Mouse (Mus musculus) cerebellum, adult 2 months (tissue): ENCODE results near the gene Cltb.
A peak's percentile ranks its signal among the peaks of the same experiment; 100 is the strongest.

Source experiments
- CTCF ChIP-seq: fragments of 200-500 bp; IDR thresholded peaks from 2 replicates; pipeline ENCODE4 v1.5.1; 2011; ENCODE audit warnings: low read depth, mild to moderate bottlenecking, control low read depth, low read length, moderate library complexity, borderline replicate concordance; ENCODE audit not compliant: insufficient read depth
- POLR2A ChIP-seq: fragments of 200-500 bp; IDR thresholded peaks from 2 replicates; pipeline ENCODE4 v1.6.1; 2011; ENCODE audit warnings: low read length, control low read depth, borderline replicate concordance; ENCODE audit not compliant: insufficient read depth

GRCm38 (mm10) chr13:54556796-54557195, 54.3 kb downstream of the Cltb start:
- TF ChIP-seq CTCF (no peak), POLR2A (0 out of 2 replicates have a peak, but pooled peaks have one; percentile 13)
